Mouse (Mus musculus) mouse trophoblast stem cell (cell line): ENCODE measurements around the gene Kdm4b.

Experiments used
- in situ Hi-C, 2 experiments: fragments of 300-500 bp; cut with MseI, MboI; formaldehyde crosslinking; loops; 2 replicates in 1 of 2; 3 replicates in 1 of 2; pipeline ENCODE4 v1.15.1; 2025

The Kdm4b gene

GRCm38 (mm10) chr17:56300186-56300585 is 25.7 kb upstream of the Kdm4b start, which contains the start of gene Arrdc5:
TSS of gene Arrdc5 (minus strand) at chr17:56300286.
- in situ Hi-C loops: no loop called here

GRCm38 (mm10) chr17:56302363-56302996 is 23.4 kb upstream of the Kdm4b start:
- in situ Hi-C loops: no loop called here

GRCm38 (mm10) chr17:56303160-56303846 is 22.6 kb upstream of the Kdm4b start, which contains the start of gene Uhrf1:
TSS of gene Uhrf1 (plus strand) at chr17:56303321.
- in situ Hi-C loops: no loop called here

- in situ Hi-C loops: no loop called here
Measured at GRCm38 (mm10) chr17:56303847-56304586, 21.8 kb upstream of the Kdm4b start.

- in situ Hi-C loops: no loop called here
Measured at GRCm38 (mm10) chr17:56304718-56305117, 21.1 kb upstream of the Kdm4b start.

DNA sequence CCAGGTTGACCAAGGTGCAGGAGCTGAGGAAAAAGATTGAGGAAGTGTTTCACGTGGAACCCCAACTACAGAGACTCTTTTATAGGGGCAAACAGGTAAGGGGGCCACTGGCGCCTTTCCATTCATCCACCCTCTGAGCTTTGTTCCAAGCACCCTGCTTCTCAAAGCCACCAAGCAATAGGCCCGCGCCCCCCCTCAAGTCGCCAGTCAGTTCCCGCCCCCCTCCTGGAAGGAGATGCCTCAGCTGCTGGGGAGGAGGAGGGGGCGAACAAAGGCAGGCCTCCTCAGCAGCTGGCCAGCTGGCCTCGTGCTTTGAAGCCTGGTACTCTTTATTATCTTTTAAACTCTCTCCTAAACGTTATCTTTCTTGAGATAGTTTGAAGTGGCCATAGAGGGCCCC is 20.7 kb upstream of the Kdm4b start:
- in situ Hi-C loops: no loop called here

DNA sequence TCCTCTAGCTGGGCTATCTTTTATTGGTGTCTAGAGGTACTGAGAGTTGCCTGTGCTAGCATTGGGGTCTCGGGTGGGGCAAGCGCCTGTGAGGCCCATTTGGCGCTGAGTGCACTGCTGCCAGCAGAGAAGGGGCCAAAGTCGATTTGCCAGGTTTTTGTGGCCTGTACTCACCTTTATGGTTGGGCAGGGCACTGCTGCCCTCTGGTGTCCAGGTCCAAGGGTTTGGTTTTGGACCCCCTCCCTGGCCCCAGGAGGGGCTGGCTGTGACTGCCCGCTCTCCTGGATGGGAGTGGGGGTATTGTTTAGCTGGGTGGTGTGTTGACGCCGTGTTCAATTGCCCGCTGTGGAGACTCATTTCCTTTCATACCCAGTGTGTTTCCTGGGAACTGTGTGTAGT is 20.0 kb upstream of the Kdm4b start:
- in situ Hi-C loops: no loop called here

DNA sequence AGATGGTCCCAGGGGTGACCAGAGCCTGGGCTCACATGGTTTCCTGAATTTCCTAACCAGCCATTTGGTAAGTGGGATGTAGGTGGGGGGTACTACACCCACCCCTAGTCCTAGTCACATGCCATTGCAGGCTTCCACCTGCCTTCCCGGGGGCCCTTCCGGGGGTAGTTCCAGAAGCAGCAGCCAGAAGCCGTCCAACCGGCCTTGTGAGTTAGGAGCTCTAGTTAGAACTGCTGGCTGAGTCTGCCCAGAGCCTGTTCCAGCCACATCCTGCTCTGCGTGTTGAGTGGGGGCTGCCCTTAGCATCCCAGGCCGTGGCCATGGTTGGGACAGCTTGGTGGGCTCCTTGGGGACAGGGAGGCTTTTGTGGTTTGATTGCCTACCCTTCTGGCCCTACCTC is 17.8 kb upstream of the Kdm4b start:
- in situ Hi-C loops: no loop called here

GRCm38 (mm10) chr17:56309191-56309945 is 16.5 kb upstream of the Kdm4b start:
- in situ Hi-C loops: no loop called here

DNA sequence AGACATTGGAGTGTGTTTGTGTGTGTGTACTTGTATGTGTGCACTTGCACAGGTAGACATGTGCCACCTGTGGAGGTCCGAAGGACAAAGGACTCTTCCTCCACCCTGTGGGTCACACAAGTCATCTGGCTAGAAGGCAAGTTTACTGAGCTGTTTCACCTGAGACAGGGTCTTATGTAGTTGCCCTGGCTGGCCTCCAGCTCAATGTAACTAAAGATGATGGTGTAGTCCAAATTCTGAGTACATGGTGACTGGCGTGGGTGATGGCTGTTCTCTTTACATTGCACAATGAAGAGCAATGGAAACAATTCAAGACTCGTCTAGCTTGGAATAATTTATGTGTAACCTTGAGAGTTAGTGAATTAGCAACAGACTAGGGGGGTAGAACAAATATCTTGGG is 1.4 kb upstream of the Kdm4b start:
- in situ Hi-C loops: no loop called here

- in situ Hi-C loops: no loop called here
Measured at GRCm38 (mm10) chr17:56326153-56327147, 588 bp downstream of the Kdm4b start.

DNA sequence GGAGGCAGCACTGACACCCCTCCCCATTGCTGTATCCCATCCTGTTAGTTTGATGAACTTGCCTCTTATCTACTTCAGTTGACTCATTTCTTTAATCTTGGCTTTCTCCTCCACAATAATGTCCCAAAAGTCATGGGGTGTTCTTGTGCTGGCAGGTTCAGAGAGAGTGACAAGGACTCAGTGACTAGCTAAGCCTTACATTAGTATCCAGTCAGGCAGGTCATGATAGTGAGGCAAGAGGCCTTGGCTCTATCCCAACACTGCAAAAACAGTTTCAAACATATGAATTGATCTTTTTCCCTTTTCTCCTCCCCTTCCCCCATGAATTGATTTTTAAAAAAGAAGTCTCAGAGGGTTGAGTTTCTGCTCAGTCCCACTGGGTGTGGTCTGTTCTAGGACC is 3.4 kb downstream of the Kdm4b start:
- in situ Hi-C loops: no loop called here

DNA sequence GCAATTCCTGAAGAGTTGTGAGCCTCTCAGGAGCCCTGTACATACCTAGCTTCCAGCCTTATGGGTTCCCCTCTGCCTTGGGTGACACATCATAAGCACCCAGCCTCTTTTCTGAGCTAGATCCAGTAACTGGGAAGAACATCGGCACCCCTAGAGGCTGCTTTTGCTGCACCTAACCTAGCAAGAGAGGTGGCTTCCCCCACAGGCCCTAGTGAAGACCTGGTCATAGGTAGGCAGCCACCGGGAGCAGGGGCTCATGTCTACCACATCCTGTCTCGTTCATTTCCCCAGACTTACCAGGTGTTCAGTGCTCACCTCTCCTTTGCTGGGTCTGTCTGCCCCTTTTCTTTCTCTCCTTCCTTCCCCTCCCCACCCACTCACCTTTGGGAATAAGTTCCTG is 4.5 kb downstream of the Kdm4b start:
- in situ Hi-C loops: no loop called here

DNA sequence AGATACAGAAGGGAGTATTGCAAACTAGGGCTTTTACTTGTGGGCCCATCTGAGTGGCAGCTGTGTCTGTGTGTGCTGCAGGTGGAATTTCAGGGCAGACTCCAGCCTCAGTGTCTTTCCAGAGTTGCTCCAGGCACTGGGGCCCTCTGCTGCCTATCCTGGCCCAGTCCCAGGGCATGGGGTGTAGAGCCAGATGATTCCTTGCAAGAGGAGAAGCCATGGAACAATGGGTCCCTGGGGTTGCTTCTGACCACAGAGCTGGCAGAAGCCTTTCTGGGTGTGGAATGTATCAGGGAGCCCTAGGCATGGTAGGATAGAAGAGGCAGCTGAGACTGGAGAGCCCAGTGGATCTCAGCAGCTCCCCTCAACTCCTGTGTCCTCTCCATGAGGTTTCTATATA is 5.4 kb downstream of the Kdm4b start:
- in situ Hi-C loops: no loop called here

DNA sequence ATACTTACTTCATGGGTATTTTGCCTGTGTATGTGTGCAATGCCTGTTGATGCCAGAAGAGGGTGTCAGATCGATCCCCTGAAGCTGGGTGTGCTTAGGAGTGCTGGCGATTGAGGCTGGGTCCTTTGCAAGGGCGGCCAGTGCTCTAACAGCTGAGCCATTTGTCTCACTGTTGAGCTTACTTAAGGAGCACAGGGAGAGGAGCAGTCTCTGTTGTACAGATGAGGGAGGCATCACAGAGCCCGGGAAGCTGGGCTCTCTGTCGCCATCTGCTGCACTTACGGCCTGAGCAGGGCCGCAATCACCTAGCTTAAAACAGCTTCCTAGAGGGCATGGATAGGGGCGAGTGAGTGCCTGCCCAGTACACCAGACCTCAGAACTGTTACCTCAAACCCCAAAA is 7.1 kb downstream of the Kdm4b start:
- in situ Hi-C loops: no loop called here

- in situ Hi-C loops: no loop called here
Measured at GRCm38 (mm10) chr17:56337190-56337589, 11.3 kb downstream of the Kdm4b start.

DNA sequence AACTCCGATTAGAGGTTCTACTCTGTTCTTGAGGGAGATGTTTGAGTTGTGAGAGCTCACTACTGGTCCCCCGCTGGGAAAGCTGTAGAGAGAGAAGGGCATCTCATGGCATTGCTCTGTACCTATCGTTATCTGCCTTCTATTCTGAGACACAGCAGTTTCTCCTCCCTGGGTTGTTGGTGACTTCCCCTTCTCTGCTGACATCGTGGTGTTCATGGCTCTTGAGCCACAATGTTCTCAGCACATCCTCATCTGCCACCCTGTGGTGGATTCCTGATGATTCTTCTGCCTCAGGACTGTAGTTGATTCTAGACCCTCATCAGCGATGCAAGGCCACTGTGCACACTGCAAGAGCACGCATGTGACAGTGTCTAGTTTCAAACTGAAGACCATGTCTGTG is 11.9 kb downstream of the Kdm4b start:
- in situ Hi-C loops: no loop called here

- in situ Hi-C loops: no loop called here
Measured at GRCm38 (mm10) chr17:56338909-56339308, 13.0 kb downstream of the Kdm4b start.

GRCm38 (mm10) chr17:56340717-56341116 is 14.9 kb downstream of the Kdm4b start:
- in situ Hi-C loops: no loop called here

DNA sequence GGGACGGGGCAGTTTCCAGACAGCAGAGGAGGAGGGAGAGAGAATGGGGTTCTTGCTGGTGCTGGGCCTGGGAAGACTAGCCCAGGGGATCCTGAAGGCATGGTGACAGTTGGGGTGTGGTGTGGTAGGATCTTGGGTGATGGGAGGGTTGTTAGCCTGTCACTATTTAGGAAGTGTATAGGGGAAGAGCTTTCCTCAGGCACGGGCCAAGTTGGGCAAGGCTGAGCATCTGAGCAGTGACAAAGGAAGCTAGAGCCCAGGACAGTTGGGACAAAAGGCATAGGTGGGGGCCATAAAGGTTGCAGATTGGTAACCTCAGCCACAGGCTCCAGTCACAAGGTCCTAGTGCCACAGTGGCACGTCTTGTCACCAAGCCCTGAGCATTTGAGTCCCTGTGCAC is 17.6 kb downstream of the Kdm4b start:
- in situ Hi-C loops: no loop called here

DNA sequence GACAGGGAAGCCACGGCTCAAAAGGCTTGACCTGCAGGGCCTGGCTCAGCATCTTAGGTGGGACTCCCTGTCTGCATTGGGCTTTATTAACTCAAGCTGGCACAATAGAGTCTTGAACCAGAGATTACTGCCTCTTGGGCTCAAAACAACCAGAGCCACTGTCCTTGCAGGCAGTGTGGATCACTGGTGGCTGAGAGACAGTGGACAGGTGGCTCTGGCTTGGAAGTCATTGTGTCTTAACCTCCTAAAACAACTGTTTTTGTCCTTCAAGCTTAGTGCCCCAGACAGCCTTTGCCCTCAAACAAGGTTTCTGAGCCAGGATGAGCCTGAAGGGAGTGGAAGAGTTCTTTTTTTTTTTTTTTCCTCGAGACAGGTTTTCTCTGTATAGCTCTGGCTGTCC is 19.5 kb downstream of the Kdm4b start:
- in situ Hi-C loops: no loop called here
